Mouse (Mus musculus) lung, postnatal 0 days (tissue): ENCODE data around the gene Clk2. TPM values are rescaled to one million over a fixed set of nuclear protein-coding genes. Genes with fewer than 3 reads are reported as not detected.

ENCODE experiments used
- ATAC-seq: fragments of 200-750 bp; cut with Nextera tagmentation; 2 replicates; pipeline ENCODE4 v1.8.0; 2017; ENCODE audit warnings: moderate library complexity
- DNase-seq: peaks from one replicate; pipeline ENCODE4 v3.0.0-alpha.2; 2016; ENCODE audit warnings: low spot score
- H3K27ac ChIP-seq: fragments of 300-500 bp; sonication (generic); 2 replicates; pipeline ENCODE4 v1.5.1; 2014; ENCODE audit warnings: antibody characterized with exemption, mild to moderate bottlenecking, low read length, mixed read lengths
- H3K27me3 ChIP-seq: fragments of 300-500 bp; sonication (generic); replicated peaks from 2 replicates; pipeline ENCODE4 v1.6.1; 2014; ENCODE audit warnings: low read length, mixed read lengths; ENCODE audit not compliant: insufficient read depth
- H3K36me3 ChIP-seq: fragments of 300-500 bp; sonication (generic); 2 replicates; pipeline ENCODE4 v1.6.1; 2014; ENCODE audit warnings: low read length, mixed read lengths; ENCODE audit not compliant: insufficient read depth
- H3K4me1 ChIP-seq: fragments of 300-500 bp; sonication (generic); 2 replicates; pipeline ENCODE4 v1.6.1; 2014; ENCODE audit warnings: antibody characterized with exemption, low read depth, low read length, mixed read lengths; ENCODE audit not compliant: insufficient read depth
- H3K4me2 ChIP-seq: fragments of 300-500 bp; sonication (generic); replicated peaks from 2 replicates; pipeline ENCODE4 v1.6.1; 2014; ENCODE audit warnings: low read depth, mild to moderate bottlenecking, low read length, moderate library complexity, mixed read lengths
- H3K4me3 ChIP-seq: fragments of 300-500 bp; sonication (generic); 2 replicates; pipeline ENCODE4 v1.5.1; 2014; ENCODE audit warnings: low read depth, low read length
- H3K9ac ChIP-seq: fragments of 300-500 bp; sonication (generic); replicated peaks from 2 replicates; pipeline ENCODE4 v1.6.1; 2014; ENCODE audit warnings: low read depth, mild to moderate bottlenecking
- H3K9me3 ChIP-seq: fragments of 300-500 bp; sonication (generic); 2 replicates; pipeline ENCODE4 v1.6.1; 2016; ENCODE audit warnings: low read length, mixed read lengths
- CTCF ChIP-seq: IDR thresholded peaks from 2 replicates; pipeline ENCODE4 v1.5.1; 2016; ENCODE audit warnings: antibody characterized with exemption, mild to moderate bottlenecking
- EP300 ChIP-seq: IDR thresholded peaks from 2 replicates; pipeline ENCODE4 v1.6.1; 2016; ENCODE audit warnings: antibody characterized with exemption, mild to moderate bottlenecking, control low read depth
- WGBS: fragments of 180-500 bp; shearing (Covaris S2); extraction: QIAGEN DNeasy Blood & Tissue Kit; methylation state at CpG from one replicate; pipeline ENCODE4 v1.1.7; 2014; 5-methylcytosine and 5-hydroxymethylcytosine counted together
- polyA plus RNA-seq: library from polyadenylated mRNA; unstranded; fragments of >200 nt; fragmentation: Nextera tagmentation; extraction: Ambion mirVana; gene quantifications from 2 replicates; pipeline ENCODE4 v1.2.1, GENCODE M21; 2015

Clk2 gene
- polyA plus RNA-seq, 1 experiment from 2014 or later: 17.7 TPM

- Histone ChIP-seq H3K9me3 (no peaks in the 10 kb centered on the region), H3K9ac (peak within 1 kb of the TSS; percentile 48; the same call in 1 of the 2 replicates), H3K4me3 (peak within 1 kb of the TSS; percentile 50), H3K27me3 (no peaks in the 10 kb centered on the region), H3K4me1 (peaks cover 4% of the 10 kb centered on the region; the same call in 1 of the 2 replicates), H3K27ac (no peak within 1 kb of the TSS), H3K36me3 (peaks cover 10% of the 10 kb centered on the region; the same call in 1 of the 2 replicates), H3K4me2 (peak within 1 kb of the TSS; percentile 89)
- WGBS: 8% methylated on average over 39 of the region's 39 CpGs
- ATAC-seq: peak; percentile 96
- peak; percentile 89 for DNase-seq
- TF ChIP-seq EP300: no peak
- peak; percentile 22; the same call in 1 of the 2 replicates for TF ChIP-seq CTCF
Measured at GRCm38 (mm10) chr3:89183058-89183958, 18.7 kb downstream of the Clk2 start, which contains the start of gene Fam189b. Gene Fam189b, plus strand, starts transcription at chr3:89183143.

- no peak overlapping the region for H3K27ac ChIP-seq
- H3K4me3 ChIP-seq: no peak overlapping the region
- H3K9ac ChIP-seq: no peak overlapping the region
- H3K9me3 ChIP-seq: no peaks in the 10 kb centered on the region
- 79% methylated on average over 5 of the region's 6 CpGs for WGBS
- TF ChIP-seq EP300: no peak
- TF ChIP-seq CTCF: no peak
- DNase-seq: no peak
- peak overlapping the region; percentile 89 for H3K4me2 ChIP-seq
- H3K27me3 ChIP-seq: no peaks in the 10 kb centered on the region
- H3K36me3 ChIP-seq: peaks cover 10% of the 10 kb centered on the region; the same call in 1 of the 2 replicates
- peaks cover 4% of the 10 kb centered on the region; the same call in 1 of the 2 replicates for H3K4me1 ChIP-seq
- ATAC-seq: no peak
Measured at GRCm38 (mm10) chr3:89183959-89184315, 19.3 kb downstream of the Clk2 start.

DNA sequence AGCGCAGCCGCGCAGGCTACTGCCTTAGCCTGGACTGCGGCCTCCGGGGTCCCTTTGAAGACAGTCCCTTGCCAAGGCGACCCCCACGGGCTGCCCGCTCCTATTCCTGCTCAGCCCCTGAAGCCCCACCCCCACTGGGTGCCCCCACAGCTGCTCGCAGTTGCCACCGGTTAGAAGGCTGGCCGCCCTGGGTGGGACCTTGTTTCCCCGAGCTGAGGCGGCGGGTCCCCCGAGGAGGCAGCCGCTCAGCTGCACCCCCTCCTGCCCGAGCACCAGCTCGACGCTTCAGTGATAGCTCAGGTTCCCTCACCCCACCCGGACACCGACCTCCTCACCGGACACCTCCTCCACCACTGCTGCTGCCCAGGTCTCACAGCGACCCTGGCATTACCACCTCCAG is 22.6 kb downstream of the Clk2 start:
- Histone ChIP-seq H3K9me3 (no peaks in the 10 kb centered on the region), H3K27me3 (no peaks in the 10 kb centered on the region), H3K27ac (no peak overlapping the region), H3K4me2 (no peak overlapping the region), H3K36me3 (no peaks in the 10 kb centered on the region), H3K4me1 (peaks cover 4% of the 10 kb centered on the region; the same call in 1 of the 2 replicates), H3K4me3 (no peak overlapping the region), H3K9ac (no peak overlapping the region)
- TF ChIP-seq EP300: no peak
- TF ChIP-seq CTCF: no peak
- 54% methylated on average over 23 of the region's 23 CpGs for WGBS
- no peak for ATAC-seq
- no peak for DNase-seq

- WGBS: 81% methylated on average over 18 of the region's 18 CpGs
- Histone ChIP-seq H3K27ac (no peak overlapping the region), H3K4me2 (no peak overlapping the region)
Measured at GRCm38 (mm10) chr3:89187690-89188477, 23.3 kb downstream of the Clk2 start.

DNA sequence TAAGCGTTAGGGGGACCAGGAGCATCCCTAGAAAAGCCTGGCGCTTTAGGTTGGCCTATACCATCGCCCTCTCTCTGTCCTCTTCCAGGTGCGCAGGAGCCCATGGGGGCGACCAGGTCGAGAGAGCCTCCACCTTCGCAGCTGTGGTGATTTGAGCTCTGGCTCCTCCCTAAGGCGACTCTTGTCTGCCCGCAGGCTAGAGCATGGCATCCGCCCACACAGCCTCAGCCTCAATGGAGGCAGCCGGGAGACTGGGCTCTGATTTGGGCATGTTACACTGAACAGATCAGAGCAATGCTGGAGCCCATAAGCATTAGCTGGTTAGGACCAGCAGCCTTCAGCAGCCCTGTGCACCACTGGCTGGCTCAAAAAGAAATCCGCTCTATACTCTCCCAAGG is 23.9 kb downstream of the Clk2 start:
- no peaks in the 10 kb centered on the region for H3K27me3 ChIP-seq
- TF ChIP-seq EP300 (no peak), CTCF (no peak)
- 68% methylated on average over 12 of the region's 12 CpGs for WGBS
- no peak for ATAC-seq
- no peak overlapping the region for H3K9ac ChIP-seq
- DNase-seq: no peak
- no peaks in the 10 kb centered on the region for H3K9me3 ChIP-seq
- H3K27ac ChIP-seq: no peak overlapping the region
- H3K36me3 ChIP-seq: no peaks in the 10 kb centered on the region
- H3K4me3 ChIP-seq: no peak overlapping the region
- peaks cover 3% of the 10 kb centered on the region; the same call in 1 of the 2 replicates for H3K4me1 ChIP-seq
- no peak overlapping the region for H3K4me2 ChIP-seq

More at GRCm38 (mm10) chr3:89187690-89188477, 23.3 kb downstream of the Clk2 start:
- Histone ChIP-seq H3K27me3 (no peaks in the 10 kb centered on the region), H3K4me1 (peaks cover 4% of the 10 kb centered on the region; the same call in 1 of the 2 replicates), H3K4me3 (no peak overlapping the region), H3K9me3 (no peaks in the 10 kb centered on the region), H3K9ac (no peak overlapping the region), H3K36me3 (no peaks in the 10 kb centered on the region)
- DNase-seq: no peak
- no peak for TF ChIP-seq CTCF
- no peak for TF ChIP-seq EP300
- ATAC-seq: no peak

- Histone ChIP-seq H3K9ac (no peak overlapping the region), H3K9me3 (no peaks in the 10 kb centered on the region), H3K27ac (no peak overlapping the region), H3K27me3 (no peaks in the 10 kb centered on the region), H3K4me1 (no peaks in the 10 kb centered on the region), H3K4me3 (no peak overlapping the region), H3K36me3 (no peaks in the 10 kb centered on the region), H3K4me2 (no peak overlapping the region)
- ATAC-seq (no peak), DNase-seq (no peak)
- 65% methylated on average over 8 of the region's 8 CpGs for WGBS
- no peak for TF ChIP-seq EP300
Measured at GRCm38 (mm10) chr3:89190436-89190835, 25.8 kb downstream of the Clk2 start.
